Mouse (Mus musculus) layer of hippocampus, adult 8-10 months (tissue): Measurements from ENCODE around the gene Shisal1. TPM values are rescaled to one million over a fixed set of nuclear protein-coding genes. Genes with fewer than 3 reads are reported as not detected.
A peak's percentile ranks its signal among the peaks of the same experiment; 100 is the strongest.

Experiments used
- DNase-seq, 2 experiments: peaks; one replicate each; pipeline ENCODE4 v3.0.0; 2022; ENCODE audit warnings: low spot score in 2 of 2
- total RNA-seq, 4 experiments: library from RNA; stranded (reverse); gene quantifications; 2 replicates each; pipeline ENCODE4 v1.2.4; 2022

Gene Shisal1
- total RNA-seq, 4 experiments from 2014 or later, result 44.3 to 55.3 (median 48.2) TPM

- DNase-seq, result no peak
Measured at GRCm38 (mm10) chr15:84425733-84426132, 21.2 kb downstream of the Shisal1 start.

GRCm38 (mm10) chr15:84423781-84424180, 23.1 kb downstream of the Shisal1 start:
- DNase-seq, result no peak

GRCm38 (mm10) chr15:84418266-84418610, 28.7 kb downstream of the Shisal1 start:
- no peak for DNase-seq

- DNase-seq, result no peak
Measured at GRCm38 (mm10) chr15:84417592-84418265, 29.2 kb downstream of the Shisal1 start.

- DNase-seq, result no peak
Measured at GRCm38 (mm10) chr15:84417017-84417416, 29.9 kb downstream of the Shisal1 start.

GRCm38 (mm10) chr15:84414040-84414848, 32.7 kb downstream of the Shisal1 start:
- DNase-seq, result peak; percentile 45 to 53

- DNase-seq, result peak in 1 of 2 experiments; percentile 26
Measured at GRCm38 (mm10) chr15:84412409-84412808, 34.5 kb downstream of the Shisal1 start.

- DNase-seq, result no peak
Measured at GRCm38 (mm10) chr15:84410052-84410451, 36.8 kb downstream of the Shisal1 start.

GRCm38 (mm10) chr15:84408576-84408975, 38.3 kb downstream of the Shisal1 start:
- DNase-seq, result peak; percentile 47 to 48

- no peak for DNase-seq
Measured at GRCm38 (mm10) chr15:84405759-84406158, 41.1 kb downstream of the Shisal1 start.

- no peak for DNase-seq
Measured at GRCm38 (mm10) chr15:84403454-84404113, 43.3 kb downstream of the Shisal1 start.

GRCm38 (mm10) chr15:84398617-84399016, 48.3 kb downstream of the Shisal1 start:
- DNase-seq, result no peak

- DNase-seq, result no peak
Measured at GRCm38 (mm10) chr15:84397663-84398169, 49.2 kb downstream of the Shisal1 start.

GRCm38 (mm10) chr15:84395341-84396067, 51.4 kb downstream of the Shisal1 start:
- no peak for DNase-seq

- DNase-seq, result no peak
Measured at GRCm38 (mm10) chr15:84393341-84393740, 53.6 kb downstream of the Shisal1 start.

GRCm38 (mm10) chr15:84392840-84393239, 54.1 kb downstream of the Shisal1 start:
- peak in 1 of 2 experiments; percentile 44 for DNase-seq

- no peak for DNase-seq
Measured at GRCm38 (mm10) chr15:84392131-84392530, 54.8 kb downstream of the Shisal1 start.

- no peak for DNase-seq
Measured at GRCm38 (mm10) chr15:84388698-84389131, 58.2 kb downstream of the Shisal1 start.

GRCm38 (mm10) chr15:84385995-84386565, 60.8 kb downstream of the Shisal1 start:
- DNase-seq, result no peak

GRCm38 (mm10) chr15:84384066-84384465, 62.8 kb downstream of the Shisal1 start:
- DNase-seq, result no peak

- DNase-seq, result no peak
Measured at GRCm38 (mm10) chr15:84380181-84380580, 66.7 kb downstream of the Shisal1 start.
